Mouse (Mus musculus): ENCODE measurements around the gene Creb3. TPM values are rescaled to one million over a fixed set of nuclear protein-coding genes. Genes with fewer than 3 reads are reported as not detected.

Creb3 gene
- 23.6 and 26.1 TPM in 2 replicates for polyA plus RNA-seq (2015; fragmentation: Nextera tagmentation; extraction: Ambion mirVana)

- ATAC-seq (ENCODE audit: low read depth): peak; percentile 89
- Histone ChIP-seq H3K27me3 (ENCODE audit: control insufficient read depth, insufficient read depth, low read depth, low read length) (no peaks in the 10 kb centered on the region), H3K9ac (ENCODE audit: low read depth, low read length) (peak within 1 kb of the TSS; percentile 94), H3K4me3 (ENCODE audit: low read depth, low read length) (peak within 1 kb of the TSS; percentile 92), H3K4me1 (ENCODE audit: control insufficient read depth, low read depth, low read length) (peaks cover 54% of the 10 kb centered on the region), H3K36me3 (ENCODE audit: control insufficient read depth, insufficient read depth) (peaks cover 25% of the 10 kb centered on the region), H3K27ac (ENCODE audit: low read length) (peak within 1 kb of the TSS; percentile 100), H3K4me2 (ENCODE audit: low read depth, low read length) (peak within 1 kb of the TSS; percentile 89), H3K9me3 (replicated peaks; ENCODE audit: control insufficient read depth, low read length) (no peaks in the 10 kb centered on the region)
- WGBS (ENCODE audit: insufficient replicate concordance): under 1% methylated on average over 62 of the region's 62 CpGs
Observed at GRCm38 (mm10) chr4:43561997-43562768, at the start of gene Creb3, which contains the start of gene Tln1. Gene Creb3 (plus strand): TSS chr4:43562332. Gene Tln1 (minus strand): TSS chr4:43562691.

GRCm38 (mm10) chr4:43512653-43513052 is 49.5 kb upstream of the Creb3 start:
- no peak overlapping the region for H3K4me3 ChIP-seq (ENCODE audit: low read depth, low read length)
- 63% methylated on average over 7 of the region's 7 CpGs for WGBS (ENCODE audit: insufficient replicate concordance)
- no peak overlapping the region for H3K9ac ChIP-seq (ENCODE audit: low read depth, low read length)
- H3K36me3 ChIP-seq (ENCODE audit: control insufficient read depth, insufficient read depth): no peaks in the 10 kb centered on the region
- ATAC-seq (ENCODE audit: low read depth): no peak
- no peaks in the 10 kb centered on the region for H3K9me3 ChIP-seq (replicated peaks; ENCODE audit: control insufficient read depth, low read length)
- H3K4me1 ChIP-seq (ENCODE audit: control insufficient read depth, low read depth, low read length): peaks cover 9% of the 10 kb centered on the region
- H3K27ac ChIP-seq (ENCODE audit: low read length): no peak overlapping the region
- H3K4me2 ChIP-seq (ENCODE audit: low read depth, low read length): no peak overlapping the region
- H3K27me3 ChIP-seq (ENCODE audit: control insufficient read depth, insufficient read depth, low read depth, low read length): peaks cover 3% of the 10 kb centered on the region; the same call in 1 of the 2 replicates

GRCm38 (mm10) chr4:43513300-43513699 is 48.8 kb upstream of the Creb3 start:
- no peak for ATAC-seq (ENCODE audit: low read depth)
- no peak overlapping the region for H3K27ac ChIP-seq (ENCODE audit: low read length)

GRCm38 (mm10) chr4:43513791-43514190 is 48.3 kb upstream of the Creb3 start:
- 71% methylated on average over 4 of the region's 4 CpGs for WGBS (ENCODE audit: insufficient replicate concordance)
- no peak for ATAC-seq (ENCODE audit: low read depth)
- Histone ChIP-seq H3K36me3 (ENCODE audit: control insufficient read depth, insufficient read depth) (no peaks in the 10 kb centered on the region), H3K9me3 (replicated peaks; ENCODE audit: control insufficient read depth, low read length) (no peaks in the 10 kb centered on the region), H3K27ac (ENCODE audit: low read length) (no peak overlapping the region), H3K4me3 (ENCODE audit: low read depth, low read length) (no peak overlapping the region), H3K9ac (ENCODE audit: low read depth, low read length) (no peak overlapping the region), H3K4me2 (ENCODE audit: low read depth, low read length) (no peak overlapping the region), H3K4me1 (ENCODE audit: control insufficient read depth, low read depth, low read length) (peaks cover 3% of the 10 kb centered on the region), H3K27me3 (ENCODE audit: control insufficient read depth, insufficient read depth, low read depth, low read length) (peaks cover 3% of the 10 kb centered on the region; the same call in 1 of the 2 replicates)

More at GRCm38 (mm10) chr4:43513300-43513699, 48.8 kb upstream of the Creb3 start:
- Histone ChIP-seq H3K9ac (ENCODE audit: low read depth, low read length) (no peak overlapping the region), H3K9me3 (replicated peaks; ENCODE audit: control insufficient read depth, low read length) (no peaks in the 10 kb centered on the region), H3K4me1 (ENCODE audit: control insufficient read depth, low read depth, low read length) (peaks cover 5% of the 10 kb centered on the region), H3K4me3 (ENCODE audit: low read depth, low read length) (no peak overlapping the region), H3K27me3 (ENCODE audit: control insufficient read depth, insufficient read depth, low read depth, low read length) (peaks cover 3% of the 10 kb centered on the region; the same call in 1 of the 2 replicates), H3K36me3 (ENCODE audit: control insufficient read depth, insufficient read depth) (no peaks in the 10 kb centered on the region), H3K4me2 (ENCODE audit: low read depth, low read length) (no peak overlapping the region)
- WGBS (ENCODE audit: insufficient replicate concordance): 75% methylated on average over 4 of the region's 4 CpGs

- Histone ChIP-seq H3K4me2 (ENCODE audit: low read depth, low read length) (no peak overlapping the region), H3K27me3 (ENCODE audit: control insufficient read depth, insufficient read depth, low read depth, low read length) (no peaks in the 10 kb centered on the region; the same call in 1 of the 2 replicates), H3K4me1 (ENCODE audit: control insufficient read depth, low read depth, low read length) (no peaks in the 10 kb centered on the region), H3K9me3 (replicated peaks; ENCODE audit: control insufficient read depth, low read length) (no peaks in the 10 kb centered on the region), H3K27ac (ENCODE audit: low read length) (no peak overlapping the region), H3K9ac (ENCODE audit: low read depth, low read length) (no peak overlapping the region), H3K4me3 (ENCODE audit: low read depth, low read length) (no peak overlapping the region), H3K36me3 (ENCODE audit: control insufficient read depth, insufficient read depth) (no peaks in the 10 kb centered on the region)
- WGBS (ENCODE audit: insufficient replicate concordance): 45% methylated on average over 11 of the region's 11 CpGs
- no peak for ATAC-seq (ENCODE audit: low read depth)
Observed at GRCm38 (mm10) chr4:43515764-43516708, 46.1 kb upstream of the Creb3 start.

- Histone ChIP-seq H3K9ac (ENCODE audit: low read depth, low read length) (no peak overlapping the region), H3K36me3 (ENCODE audit: control insufficient read depth, insufficient read depth) (no peaks in the 10 kb centered on the region), H3K27me3 (ENCODE audit: control insufficient read depth, insufficient read depth, low read depth, low read length) (peaks cover 33% of the 10 kb centered on the region), H3K4me2 (ENCODE audit: low read depth, low read length) (0 out of 2 replicates have a peak overlapping the region, but pooled peaks have one; percentile 10), H3K27ac (ENCODE audit: low read length) (no peak overlapping the region), H3K9me3 (replicated peaks; ENCODE audit: control insufficient read depth, low read length) (no peaks in the 10 kb centered on the region), H3K4me1 (ENCODE audit: control insufficient read depth, low read depth, low read length) (peaks cover 10% of the 10 kb centered on the region), H3K4me3 (ENCODE audit: low read depth, low read length) (no peak overlapping the region)
- no peak for ATAC-seq (ENCODE audit: low read depth)
- WGBS (ENCODE audit: insufficient replicate concordance): 56% methylated on average over 10 of the region's 10 CpGs
Observed at GRCm38 (mm10) chr4:43519551-43519950, 42.6 kb upstream of the Creb3 start.

GRCm38 (mm10) chr4:43519956-43520355 is 42.2 kb upstream of the Creb3 start:
- 25% methylated on average over 6 of the region's 6 CpGs for WGBS (ENCODE audit: insufficient replicate concordance)
- 0 out of 2 replicates have a peak overlapping the region, but pooled peaks have one; percentile 10 for H3K4me2 ChIP-seq (ENCODE audit: low read depth, low read length)
- H3K4me1 ChIP-seq (ENCODE audit: control insufficient read depth, low read depth, low read length): peaks cover 10% of the 10 kb centered on the region
- H3K9me3 ChIP-seq (replicated peaks; ENCODE audit: control insufficient read depth, low read length): no peaks in the 10 kb centered on the region
- ATAC-seq (ENCODE audit: low read depth): peak; percentile 19; the same call in 1 of the 2 replicates
- H3K4me3 ChIP-seq (ENCODE audit: low read depth, low read length): no peak overlapping the region
- H3K27me3 ChIP-seq (ENCODE audit: control insufficient read depth, insufficient read depth, low read depth, low read length): peaks cover 37% of the 10 kb centered on the region
- H3K36me3 ChIP-seq (ENCODE audit: control insufficient read depth, insufficient read depth): no peaks in the 10 kb centered on the region
- H3K27ac ChIP-seq (ENCODE audit: low read length): no peak overlapping the region
- no peak overlapping the region for H3K9ac ChIP-seq (ENCODE audit: low read depth, low read length)

- H3K9me3 ChIP-seq (replicated peaks; ENCODE audit: control insufficient read depth, low read length): no peaks in the 10 kb centered on the region
- H3K4me3 ChIP-seq (ENCODE audit: low read depth, low read length): no peak overlapping the region
- ATAC-seq (ENCODE audit: low read depth): no peak
- H3K9ac ChIP-seq (ENCODE audit: low read depth, low read length): no peak overlapping the region
- no peak overlapping the region for H3K27ac ChIP-seq (ENCODE audit: low read length)
- H3K36me3 ChIP-seq (ENCODE audit: control insufficient read depth, insufficient read depth): peaks cover 17% of the 10 kb centered on the region
- H3K4me2 ChIP-seq (ENCODE audit: low read depth, low read length): no peak overlapping the region
- H3K4me1 ChIP-seq (ENCODE audit: control insufficient read depth, low read depth, low read length): peaks cover 10% of the 10 kb centered on the region
- H3K27me3 ChIP-seq (ENCODE audit: control insufficient read depth, insufficient read depth, low read depth, low read length): peaks cover 31% of the 10 kb centered on the region
- 60% methylated on average over 5 of the region's 5 CpGs for WGBS (ENCODE audit: insufficient replicate concordance)
Observed at GRCm38 (mm10) chr4:43527880-43528279, 34.3 kb upstream of the Creb3 start.

Measured in liver, embryonic 16.5 days (tissue).